Mouse (Mus musculus) lung, embryonic 14.5 days (tissue): ENCODE measurements around the gene Tcaf3. TPM values are rescaled to one million over a fixed set of nuclear protein-coding genes. Genes with fewer than 3 reads are reported as not detected.

Experiments used
- ATAC-seq: fragments of 200-750 bp; cut with Nextera tagmentation; 2 replicates; pipeline ENCODE4 v1.8.0; 2017; ENCODE audit warnings: mild to moderate bottlenecking, moderate TSS enrichment, moderate library complexity; ENCODE audit not compliant: insufficient read depth
- DNase-seq: peaks from one replicate; pipeline ENCODE4 v3.0.0-alpha.2; 2015
- H3K27ac ChIP-seq: fragments of 300-500 bp; sonication (generic); 2 replicates; pipeline ENCODE4 v1.5.1; 2014; ENCODE audit warnings: low read depth, mild to moderate bottlenecking, moderate library complexity
- H3K27me3 ChIP-seq: fragments of 300-500 bp; sonication (generic); 2 replicates; pipeline ENCODE4 v1.6.1; 2014; ENCODE audit warnings: low read length, control low read depth; ENCODE audit not compliant: insufficient read depth
- H3K36me3 ChIP-seq: fragments of 300-500 bp; sonication (generic); 2 replicates; pipeline ENCODE4 v1.6.1; 2014; ENCODE audit warnings: control low read depth; ENCODE audit not compliant: insufficient read depth
- H3K4me1 ChIP-seq: fragments of 300-500 bp; sonication (generic); 2 replicates; pipeline ENCODE4 v1.6.1; 2014; ENCODE audit warnings: antibody characterized with exemption, control low read depth; ENCODE audit not compliant: insufficient read depth
- H3K4me2 ChIP-seq: fragments of 300-500 bp; sonication (generic); 2 replicates; pipeline ENCODE4 v1.6.1; 2014; ENCODE audit warnings: mild to moderate bottlenecking
- H3K4me3 ChIP-seq: fragments of 300-500 bp; sonication (generic); 2 replicates; pipeline ENCODE4 v1.5.1; 2014; ENCODE audit warnings: low read depth, low read length
- H3K9ac ChIP-seq: fragments of 300-500 bp; sonication (generic); 2 replicates; pipeline ENCODE4 v1.6.1; 2014
- H3K9me3 ChIP-seq: fragments of 300-500 bp; sonication (generic); 2 replicates; pipeline ENCODE4 v1.6.1; 2016; ENCODE audit warnings: low read depth, low read length, control low read depth
- CTCF ChIP-seq: IDR thresholded peaks from 2 replicates; pipeline ENCODE4 v1.5.1; 2016; ENCODE audit warnings: antibody characterized with exemption, low read depth
- WGBS: fragments of 180-500 bp; shearing (Covaris S2); extraction: QIAGEN DNeasy Blood & Tissue Kit; methylation state at CpG from one replicate; pipeline ENCODE4 v1.1.7; 2014; 5-methylcytosine and 5-hydroxymethylcytosine counted together
- polyA plus RNA-seq: library from polyadenylated mRNA; unstranded; fragments of >200 nt; fragmentation: Nextera tagmentation; extraction: Ambion mirVana; gene quantifications from 2 replicates; pipeline ENCODE4 v1.2.1, GENCODE M21; 2014

Gene Tcaf3
- not detected in 2 replicates for polyA plus RNA-seq

GRCm38 (mm10) chr6:42597592-42597991 lies at the start of gene Tcaf3:
Tcaf3 (minus strand) TSS chr6:42597692.
- Histone ChIP-seq H3K27ac (no peak within 1 kb of the TSS), H3K4me1 (no peaks in the 10 kb centered on the region), H3K36me3 (no peaks in the 10 kb centered on the region), H3K4me3 (no peak within 1 kb of the TSS), H3K9ac (no peak within 1 kb of the TSS), H3K4me2 (no peak within 1 kb of the TSS), H3K27me3 (no peaks in the 10 kb centered on the region), H3K9me3 (no peaks in the 10 kb centered on the region)
- TF ChIP-seq CTCF = no peak
- ATAC-seq = no peak
- DNase-seq = no peak
- 59% methylated on average over 4 of the region's 4 CpGs for WGBS

DNA sequence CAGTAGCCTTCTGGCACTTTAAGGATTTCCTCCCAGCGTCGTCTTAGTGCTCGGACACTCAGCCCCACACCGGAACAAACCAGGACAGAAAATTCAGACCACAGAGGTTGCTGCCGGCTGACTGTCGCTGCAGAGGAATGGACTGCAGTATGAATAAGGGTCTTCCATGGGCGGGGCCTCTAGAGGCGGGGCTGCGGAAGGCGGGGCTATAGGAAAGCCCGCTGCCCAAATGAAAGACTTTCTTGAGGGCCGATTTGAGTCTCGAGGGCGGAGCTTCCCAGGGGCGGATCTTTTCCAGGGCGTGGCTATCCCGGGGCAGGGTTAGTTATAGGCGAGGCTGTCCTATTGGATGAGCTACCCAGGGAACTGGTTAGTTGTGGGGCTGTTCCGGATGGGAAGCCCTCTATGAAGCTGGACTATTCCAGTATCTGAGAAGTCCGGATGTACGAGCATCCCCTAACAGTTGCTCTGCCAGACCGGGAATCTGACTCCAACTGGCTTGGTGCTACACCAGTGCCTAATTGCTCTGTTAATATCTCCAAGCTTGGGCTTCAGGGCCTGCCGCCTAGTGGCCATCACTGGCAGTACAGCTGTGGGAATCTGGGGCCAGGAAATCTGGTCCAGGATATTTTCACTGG lies 47.5 kb upstream of the Tcaf3 start, which contains the start of gene Tcaf2:
Gene Tcaf2 (minus strand): TSS at position 343 of the 638 bp plus-strand sequence.
- TF ChIP-seq CTCF = peak; percentile 94
- ATAC-seq (peak; percentile 100), DNase-seq (peak; percentile 96)
- Histone ChIP-seq H3K4me2 (peak within 1 kb of the TSS; percentile 67), H3K27ac (no peak within 1 kb of the TSS), H3K9ac (peak within 1 kb of the TSS; percentile 41; the same call in 1 of the 2 replicates), H3K4me3 (peak within 1 kb of the TSS; percentile 40), H3K27me3 (no peaks in the 10 kb centered on the region), H3K36me3 (no peaks in the 10 kb centered on the region), H3K9me3 (no peaks in the 10 kb centered on the region), H3K4me1 (no peaks in the 10 kb centered on the region)
- 0% methylated on average over 23 of the region's 23 CpGs for WGBS

DNA sequence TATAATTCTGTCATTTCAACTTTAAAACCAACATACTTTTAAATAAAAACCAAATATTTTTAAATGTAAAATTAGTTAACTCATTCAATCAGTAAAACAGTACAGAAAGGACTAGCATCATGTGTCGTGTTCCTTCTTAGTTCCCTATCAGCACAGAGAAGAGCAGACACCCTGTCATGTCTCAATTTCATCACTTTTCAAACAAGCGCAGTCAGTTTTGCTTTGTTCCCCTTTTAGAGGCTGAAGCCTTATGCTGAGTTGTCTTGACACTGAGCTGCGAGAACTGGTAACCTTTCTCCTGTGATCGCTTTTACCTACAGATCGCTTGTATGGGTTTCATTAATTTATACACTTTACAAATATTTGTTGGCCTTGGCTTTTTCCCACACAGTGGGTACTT lies 36.9 kb upstream of the Tcaf3 start:
- WGBS = 78% methylated on average over 5 of the region's 5 CpGs
- no peak for TF ChIP-seq CTCF
- H3K4me1 ChIP-seq = no peaks in the 10 kb centered on the region
- H3K4me2 ChIP-seq = no peak overlapping the region
- no peak overlapping the region for H3K4me3 ChIP-seq
- no peak for ATAC-seq
- no peaks in the 10 kb centered on the region for H3K27me3 ChIP-seq
- H3K9ac ChIP-seq = no peak overlapping the region
- H3K36me3 ChIP-seq = no peaks in the 10 kb centered on the region
- H3K9me3 ChIP-seq = no peaks in the 10 kb centered on the region
- DNase-seq = no peak
- H3K27ac ChIP-seq = no peak overlapping the region

GRCm38 (mm10) chr6:42631395-42631794 lies 33.9 kb upstream of the Tcaf3 start:
- Histone ChIP-seq H3K9me3 (no peaks in the 10 kb centered on the region), H3K4me3 (no peak overlapping the region), H3K4me2 (no peak overlapping the region), H3K36me3 (no peaks in the 10 kb centered on the region), H3K4me1 (no peaks in the 10 kb centered on the region), H3K27me3 (no peaks in the 10 kb centered on the region), H3K27ac (no peak overlapping the region), H3K9ac (no peak overlapping the region)
- ATAC-seq = no peak
- 56% methylated on average over 4 of the region's 4 CpGs for WGBS
- DNase-seq = no peak
- TF ChIP-seq CTCF = peak; percentile 22

DNA sequence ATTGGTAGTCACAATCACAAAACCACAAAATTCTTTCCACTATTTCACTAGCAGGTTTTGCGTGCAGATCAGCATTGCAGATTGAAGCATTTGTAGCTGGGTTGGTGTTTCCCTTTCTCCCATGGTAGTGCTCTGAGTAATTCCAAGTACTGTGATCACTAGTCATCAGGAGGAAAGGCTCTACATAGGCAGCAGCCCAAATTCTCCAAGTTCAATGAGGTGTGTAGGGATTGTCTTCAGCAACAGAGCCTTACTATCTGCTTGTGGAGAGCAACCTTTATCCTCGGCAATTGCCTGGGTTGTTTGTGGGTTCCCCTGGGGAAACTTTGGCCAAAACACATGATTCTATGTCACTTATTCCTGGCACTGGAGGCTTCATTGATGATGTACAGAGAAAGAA lies 19.4 kb upstream of the Tcaf3 start:
- no peak overlapping the region for H3K4me2 ChIP-seq
- H3K27ac ChIP-seq = no peak overlapping the region
- no peaks in the 10 kb centered on the region for H3K27me3 ChIP-seq
- ATAC-seq = no peak
- WGBS = 89% methylated on average over 2 of the region's 2 CpGs
- no peaks in the 10 kb centered on the region for H3K36me3 ChIP-seq
- no peaks in the 10 kb centered on the region for H3K9me3 ChIP-seq
- no peak overlapping the region for H3K9ac ChIP-seq
- H3K4me3 ChIP-seq = no peak overlapping the region
- TF ChIP-seq CTCF = no peak
- DNase-seq = no peak
- no peaks in the 10 kb centered on the region for H3K4me1 ChIP-seq

- Histone ChIP-seq H3K27me3 (no peaks in the 10 kb centered on the region), H3K9ac (no peak overlapping the region), H3K4me3 (no peak overlapping the region), H3K36me3 (no peaks in the 10 kb centered on the region), H3K9me3 (no peaks in the 10 kb centered on the region), H3K4me2 (no peak overlapping the region), H3K4me1 (no peaks in the 10 kb centered on the region), H3K27ac (no peak overlapping the region)
- TF ChIP-seq CTCF = peak; percentile 63
- DNase-seq (peak; percentile 50), ATAC-seq (no peak)
Observed at GRCm38 (mm10) chr6:42612218-42612617, 14.7 kb upstream of the Tcaf3 start.

DNA sequence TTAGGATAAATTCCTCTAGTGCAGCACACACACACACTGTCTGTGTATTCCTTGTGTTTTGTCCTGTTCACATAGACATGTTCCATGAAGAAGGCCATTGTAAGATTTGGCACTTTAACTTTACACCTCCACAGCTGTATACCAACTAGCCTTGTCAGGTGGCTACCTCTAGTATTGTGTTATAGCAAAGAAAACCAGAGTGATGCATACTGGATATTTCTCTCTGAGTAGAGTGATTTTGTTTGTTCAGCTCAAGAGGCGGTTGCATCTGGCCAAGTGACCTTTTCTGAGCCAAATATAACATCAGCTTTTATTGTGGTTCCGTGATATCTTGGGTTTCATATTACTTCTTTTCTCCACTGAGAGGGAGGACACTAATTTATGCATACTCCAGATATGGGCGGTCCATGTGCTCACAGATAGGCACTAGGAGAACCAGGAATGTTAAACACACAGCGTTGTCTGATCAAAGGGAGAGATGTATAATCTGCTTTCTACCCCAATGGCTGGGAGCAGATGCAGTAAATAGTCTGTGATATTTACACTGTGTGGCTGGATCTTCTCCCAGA lies 13.5 kb upstream of the Tcaf3 start:
- no peaks in the 10 kb centered on the region for H3K4me1 ChIP-seq
- no peaks in the 10 kb centered on the region for H3K36me3 ChIP-seq
- no peaks in the 10 kb centered on the region for H3K9me3 ChIP-seq
- H3K4me2 ChIP-seq = no peak overlapping the region
- H3K27me3 ChIP-seq = no peaks in the 10 kb centered on the region
- no peak overlapping the region for H3K27ac ChIP-seq
- H3K4me3 ChIP-seq = no peak overlapping the region
- ATAC-seq = peak; percentile 89
- WGBS = 26% methylated on average over 4 of the region's 4 CpGs
- DNase-seq = peak; percentile 58
- no peak overlapping the region for H3K9ac ChIP-seq
- TF ChIP-seq CTCF = no peak
